Mouse (Mus musculus) heart, postnatal 0 days (tissue): Measurements from ENCODE around the gene Ppp1r9b. TPM values are rescaled to one million over a fixed set of nuclear protein-coding genes. Genes with fewer than 3 reads are reported as not detected.
A peak's percentile ranks its signal among the peaks of the same experiment; 100 is the strongest.

Experiments
- ATAC-seq: fragments of 200-750 bp; cut with Nextera tagmentation; 2 replicates; pipeline ENCODE4 v1.8.0; 2017; ENCODE audit warnings: low read depth, moderate number of reproducible peaks, moderate library complexity; ENCODE audit not compliant: insufficient read depth
- DNase-seq: peaks from one replicate; pipeline ENCODE4 v3.0.0-alpha.2; 2016; ENCODE audit warnings: low spot score
- H3K27ac ChIP-seq: fragments of 300-500 bp; sonication (generic); 2 replicates; pipeline ENCODE4 v1.5.1; 2014; ENCODE audit warnings: low read depth, mild to moderate bottlenecking
- H3K27me3 ChIP-seq: fragments of 300-500 bp; sonication (generic); 2 replicates; pipeline ENCODE4 v1.6.1; 2014; ENCODE audit warnings: low read length, mixed read lengths; ENCODE audit not compliant: control insufficient read depth, insufficient read depth
- H3K36me3 ChIP-seq: fragments of 300-500 bp; sonication (generic); replicated peaks from 2 replicates; pipeline ENCODE4 v1.6.1; 2014; ENCODE audit warnings: low read length, mixed read lengths; ENCODE audit not compliant: control insufficient read depth, insufficient read depth
- H3K4me1 ChIP-seq: fragments of 300-500 bp; sonication (generic); 2 replicates; pipeline ENCODE4 v1.6.1; 2014; ENCODE audit warnings: antibody characterized with exemption; ENCODE audit not compliant: control insufficient read depth, insufficient read depth
- H3K4me2 ChIP-seq: fragments of 300-500 bp; sonication (generic); 2 replicates; pipeline ENCODE4 v1.6.1; 2014; ENCODE audit warnings: low read depth, mild to moderate bottlenecking, low read length, moderate library complexity
- H3K4me3 ChIP-seq: fragments of 300-500 bp; sonication (generic); 2 replicates; pipeline ENCODE4 v1.5.1; 2014; ENCODE audit warnings: low read depth, low read length
- H3K9ac ChIP-seq: fragments of 300-500 bp; sonication (generic); replicated peaks from 2 replicates; pipeline ENCODE4 v1.6.1; 2014; ENCODE audit warnings: low read depth, low read length, mixed read lengths
- H3K9me3 ChIP-seq: fragments of 300-500 bp; sonication (generic); replicated peaks from 2 replicates; pipeline ENCODE4 v1.6.1; 2016; ENCODE audit warnings: low read length; ENCODE audit not compliant: control insufficient read depth
- CTCF ChIP-seq: IDR thresholded peaks from 2 replicates; pipeline ENCODE4 v1.5.1; 2016; ENCODE audit warnings: antibody characterized with exemption, control low read depth, low read depth
- EP300 ChIP-seq: IDR thresholded peaks from 2 replicates; pipeline ENCODE4 v1.6.1; 2016; ENCODE audit warnings: antibody characterized with exemption, low read depth
- WGBS: fragments of 180-500 bp; shearing (Covaris S2); extraction: QIAGEN DNeasy Blood & Tissue Kit; methylation state at CpG from one replicate; pipeline ENCODE4 v1.1.7; 2014; 5-methylcytosine and 5-hydroxymethylcytosine counted together
- polyA plus RNA-seq: library from polyadenylated mRNA; unstranded; fragments of >200 nt; fragmentation: Nextera tagmentation; extraction: Ambion mirVana; gene quantifications from 2 replicates; pipeline ENCODE4 v1.2.1, GENCODE M21; 2015
- total RNA-seq: library from RNA; depleted of rRNA; stranded (reverse); fragments of >200 nt; gene quantifications from 2 replicates; pipeline ENCODE4 v1.2.3, GENCODE M21; 2014; ENCODE audit warnings: low replicate concordance

The Ppp1r9b gene
- total and polyA plus RNA-seq, 2 experiments from 2014 or later: 4.7 to 27.6 TPM

DNA sequence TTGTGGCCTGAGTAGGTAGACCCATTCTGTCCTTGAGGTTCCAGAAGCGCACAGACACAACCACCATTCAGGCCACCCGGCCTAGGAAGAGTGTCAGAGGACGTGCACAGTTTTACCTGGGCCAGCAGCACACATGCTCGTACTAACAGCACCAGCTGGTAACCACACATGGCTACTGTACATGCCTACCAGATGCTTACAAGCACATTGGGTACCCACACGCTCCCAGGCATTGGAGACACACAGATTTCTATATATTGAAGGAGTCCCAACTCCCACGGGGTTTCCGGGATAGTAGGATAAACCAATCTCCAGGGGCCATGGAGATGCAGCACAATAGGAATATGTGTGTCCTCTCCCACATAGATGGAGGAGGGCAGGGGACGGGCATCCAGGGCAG is 11.9 kb downstream of the Ppp1r9b start:
- DNase-seq (no peak), ATAC-seq (no peak)
- 94% methylated on average over 8 of the region's 8 CpGs for WGBS
- Histone ChIP-seq H3K4me1 (peaks cover 19% of the 10 kb centered on the region), H3K4me2 (no peak overlapping the region), H3K9ac (no peak overlapping the region), H3K27ac (no peak overlapping the region), H3K4me3 (no peak overlapping the region), H3K36me3 (peaks cover 60% of the 10 kb centered on the region), H3K27me3 (no peaks in the 10 kb centered on the region), H3K9me3 (no peaks in the 10 kb centered on the region)
- no peak for TF ChIP-seq EP300
- TF ChIP-seq CTCF: no peak

DNA sequence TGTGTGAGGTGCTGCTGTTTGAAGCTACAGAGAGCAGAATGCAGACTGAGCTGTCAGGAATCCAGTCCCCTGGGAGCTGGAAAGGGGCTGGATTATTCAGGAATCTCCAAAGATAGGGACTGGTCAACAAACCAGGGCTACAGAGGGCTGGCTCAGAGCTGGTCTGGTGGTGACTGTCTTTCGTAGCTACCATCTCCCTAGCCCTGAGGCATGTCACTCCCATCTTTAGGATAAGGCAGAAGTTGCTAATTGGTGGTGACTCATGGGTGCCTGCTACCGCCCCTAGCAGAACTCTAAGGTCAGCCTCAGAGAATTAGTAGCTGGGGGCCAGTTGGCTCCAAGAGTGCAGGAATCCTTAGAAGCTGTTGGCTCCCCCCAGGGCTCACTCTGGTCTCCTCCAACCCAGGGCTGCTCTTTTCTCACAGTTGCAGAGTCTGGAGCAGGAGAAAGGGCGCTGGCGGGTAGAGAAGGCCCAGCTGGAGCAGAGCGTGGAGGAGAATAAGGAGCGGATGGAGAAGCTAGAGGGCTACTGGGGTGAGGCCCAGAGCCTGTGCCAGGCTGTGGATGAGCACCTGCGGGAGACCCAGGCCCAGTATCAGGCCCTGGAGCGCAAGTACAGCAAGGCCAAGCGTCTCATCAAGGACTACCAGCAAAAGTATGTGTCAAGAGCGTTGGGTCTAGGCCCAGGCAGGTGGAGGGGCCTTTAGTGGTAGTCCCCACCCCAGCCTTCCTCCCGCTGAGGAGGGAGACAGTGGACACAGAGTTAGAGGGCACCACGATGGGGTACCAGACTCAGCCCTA is 13.5 kb downstream of the Ppp1r9b start:
- Histone ChIP-seq H3K9ac (no peak overlapping the region), H3K4me1 (peaks cover 28% of the 10 kb centered on the region), H3K9me3 (no peaks in the 10 kb centered on the region), H3K27ac (peak overlapping the region; percentile 43), H3K4me3 (no peak overlapping the region), H3K4me2 (no peak overlapping the region), H3K27me3 (no peaks in the 10 kb centered on the region), H3K36me3 (peaks cover 45% of the 10 kb centered on the region)
- DNase-seq (no peak), ATAC-seq (no peak)
- WGBS: 75% methylated on average over 12 of the region's 12 CpGs
- no peak for TF ChIP-seq CTCF
- TF ChIP-seq EP300: no peak

DNA sequence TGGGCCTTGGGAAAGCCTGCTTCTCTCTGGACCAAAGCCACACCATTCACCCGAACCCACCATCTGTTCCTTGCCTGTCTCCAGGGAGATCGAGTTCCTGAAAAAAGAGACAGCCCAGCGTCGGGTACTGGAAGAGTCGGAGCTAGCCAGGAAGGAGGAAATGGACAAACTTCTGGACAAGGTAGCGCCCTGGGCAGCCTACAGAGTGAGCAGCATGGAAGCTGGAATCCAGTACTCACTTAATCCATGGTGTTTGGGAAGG is 14.0 kb downstream of the Ppp1r9b start:
- Histone ChIP-seq H3K9me3 (no peaks in the 10 kb centered on the region), H3K4me1 (peaks cover 30% of the 10 kb centered on the region), H3K9ac (no peak overlapping the region), H3K27me3 (no peaks in the 10 kb centered on the region), H3K36me3 (peaks cover 40% of the 10 kb centered on the region), H3K4me2 (no peak overlapping the region), H3K27ac (peak overlapping the region; percentile 43), H3K4me3 (no peak overlapping the region)
- TF ChIP-seq EP300 (no peak), CTCF (no peak)
- 59% methylated on average over 6 of the region's 6 CpGs for WGBS
- ATAC-seq (no peak), DNase-seq (no peak)

- peak overlapping the region; percentile 80 for H3K4me2 ChIP-seq
- no peaks in the 10 kb centered on the region for H3K9me3 ChIP-seq
- H3K27me3 ChIP-seq: no peaks in the 10 kb centered on the region
- DNase-seq (no peak), ATAC-seq (no peak)
- no peak overlapping the region for H3K27ac ChIP-seq
- TF ChIP-seq EP300 (no peak), CTCF (no peak)
- H3K4me1 ChIP-seq: peaks cover 26% of the 10 kb centered on the region
- peaks cover 34% of the 10 kb centered on the region for H3K36me3 ChIP-seq
- 0 out of 2 replicates have a peak overlapping the region, but pooled peaks have one; percentile 51 for H3K9ac ChIP-seq
- H3K4me3 ChIP-seq: peak overlapping the region; percentile 47; the same call in 1 of the 2 replicates
- 44% methylated on average over 4 of the region's 4 CpGs for WGBS
These were observed 15.2 kb downstream of the Ppp1r9b start for GRCm38 (mm10) chr11:95006038-95006437.

GRCm38 (mm10) chr11:95006525-95007219 is 15.8 kb downstream of the Ppp1r9b start:
- Histone ChIP-seq H3K36me3 (peaks cover 29% of the 10 kb centered on the region), H3K9me3 (no peaks in the 10 kb centered on the region), H3K27ac (peak overlapping the region; percentile 54; the same call in 1 of the 2 replicates), H3K4me2 (peak overlapping the region; percentile 80), H3K4me1 (peaks cover 20% of the 10 kb centered on the region), H3K9ac (peak overlapping the region; percentile 51; the same call in 1 of the 2 replicates), H3K4me3 (peak overlapping the region; percentile 47), H3K27me3 (no peaks in the 10 kb centered on the region)
- TF ChIP-seq EP300 (peak; percentile 23; the same call in 1 of the 2 replicates), CTCF (no peak)
- WGBS: 1% methylated on average over 27 of the region's 27 CpGs
- ATAC-seq (peak; percentile 62), DNase-seq (peak; percentile 73)
